Mouse (Mus musculus): ENCODE measurements around the gene Myh11. TPM values are rescaled to one million over a fixed set of nuclear protein-coding genes. Genes with fewer than 3 reads are reported as not detected.

Gene Myh11
- total and polyA plus RNA-seq, 3 experiments, result 0.01 TPM; not detected in 2

GRCm38 (mm10) chr16:14292205-14293199 lies 1.3 kb upstream of the Myh11 start:
- no peaks in the 10 kb centered on the region for H3K9me3 ChIP-seq (replicated peaks; ENCODE audit: insufficient read depth, low read length)
- H3K79me2 ChIP-seq (ENCODE audit: control insufficient read depth, insufficient read depth, low read length, poor library complexity), result no peaks in the 10 kb centered on the region
- no peaks in the 10 kb centered on the region for H3K27me3 ChIP-seq (ENCODE audit: control insufficient read depth in 1 of 2, insufficient read depth in 2 of 2, low read length in 2 of 2)
- TF ChIP-seq HCFC1 (IDR thresholded peaks at IDR 0.05; ENCODE audit: low read depth, low read length) (no peak), SIN3A (IDR thresholded peaks at IDR 0.05; ENCODE audit: low read length) (no peak), GATA1 (IDR thresholded peaks at IDR 0.05; ENCODE audit: low read depth, low read length) (no peak), JUND (IDR thresholded peaks at IDR 0.05; ENCODE audit: low read depth, low read length) (no peak), GABPA (IDR thresholded peaks at IDR 0.05; ENCODE audit: low read depth, low read length) (no peak)
- H3K36me3 ChIP-seq (ENCODE audit: control insufficient read depth in 1 of 2, insufficient read depth in 2 of 2, low read length in 2 of 2), result peaks cover 0 to 5% of the 10 kb centered on the region in 2 experiments; a peak in 2 of 4 replicates
- no peak overlapping the region for H3K4me3 ChIP-seq (ENCODE audit: control insufficient read depth in 1 of 2, insufficient read depth in 1 of 2, low read depth in 2 of 2, low read length in 2 of 2)
- H3K27ac ChIP-seq (ENCODE audit: control insufficient read depth, low read depth, low read length), result no peak overlapping the region
- DNase-seq (ENCODE audit: low read depth, low spot score), result no peak
- H3K9ac ChIP-seq (ENCODE audit: control insufficient read depth, low read depth, low read length, poor library complexity, severe bottlenecking), result no peak overlapping the region
- H3K4me1 ChIP-seq (ENCODE audit: control insufficient read depth in 1 of 2, insufficient read depth in 2 of 2, low read length in 2 of 2), result 0 out of 4 replicates have a peak, but pooled peaks cover 0 to 9% of the 10 kb centered on the region in 2 experiments

- Histone ChIP-seq H3K9me3 (replicated peaks; ENCODE audit: insufficient read depth, low read length) (no peaks in the 10 kb centered on the region), H3K4me3 (ENCODE audit: control insufficient read depth in 1 of 2, insufficient read depth in 1 of 2, low read depth in 2 of 2, low read length in 2 of 2) (no peak overlapping the region), H3K36me3 (ENCODE audit: control insufficient read depth in 1 of 2, insufficient read depth in 2 of 2, low read length in 2 of 2) (no peaks in the 10 kb centered on the region), H3K27me3 (ENCODE audit: control insufficient read depth in 1 of 2, insufficient read depth in 2 of 2, low read length in 2 of 2) (peaks cover 12 to 17% of the 10 kb centered on the region in 2 experiments), H3K9ac (ENCODE audit: control insufficient read depth, low read depth, low read length, poor library complexity, severe bottlenecking) (no peak overlapping the region), H3K27ac (ENCODE audit: control insufficient read depth, low read depth, low read length) (no peak overlapping the region), H3K4me1 (ENCODE audit: control insufficient read depth in 1 of 2, insufficient read depth in 2 of 2, low read length in 2 of 2) (peaks cover 0 to 2% of the 10 kb centered on the region in 2 experiments; a peak in 1 of 4 replicates), H3K79me2 (ENCODE audit: control insufficient read depth, insufficient read depth, low read length, poor library complexity) (no peaks in the 10 kb centered on the region)
- no peak for TF ChIP-seq ZMIZ1 (IDR thresholded peaks at IDR 0.05; ENCODE audit: low read depth, low read length)
- no peak for TF ChIP-seq HCFC1 (IDR thresholded peaks at IDR 0.05; ENCODE audit: low read depth, low read length)
- TF ChIP-seq ELF1 (IDR thresholded peaks at IDR 0.05; ENCODE audit: low read depth, low read length), result no peak
- TF ChIP-seq TAL1 (IDR thresholded peaks at IDR 0.05; ENCODE audit: low read length), result no peak
- TF ChIP-seq MEF2A (IDR thresholded peaks at IDR 0.05; ENCODE audit: extremely low read depth, insufficient replicate concordance, low read depth, low read length, poor library complexity, severe bottlenecking), result no peak
- no peak for TF ChIP-seq EP300 (IDR thresholded peaks at IDR 0.05; ENCODE audit: low read depth in 1 of 2, low read length in 2 of 2)
- no peak for TF ChIP-seq GABPA (IDR thresholded peaks at IDR 0.05; ENCODE audit: low read depth, low read length)
- TF ChIP-seq TBP (IDR thresholded peaks at IDR 0.05; ENCODE audit: low read depth, low read length), result no peak
- no peak for DNase-seq (ENCODE audit: low read depth, low spot score)
Observed at GRCm38 (mm10) chr16:14272374-14272965, 18.7 kb downstream of the Myh11 start.
